Mouse (Mus musculus) left cerebral cortex, postnatal 25 days (tissue): ENCODE data around the gene Dnase2b. TPM values are rescaled to one million over a fixed set of nuclear protein-coding genes. Genes with fewer than 3 reads are reported as not detected.
A peak's percentile ranks its signal among the peaks of the same experiment; 100 is the strongest.

Source experiments
- DNase-seq, 2 experiments: peaks; one replicate each; pipeline ENCODE4 v3.0.0; 2022; ENCODE audit warnings: low spot score in 2 of 2, mixed read lengths in 1 of 2
- intact Hi-C: fragments of 180-260 bp; cut with DNase I; formaldehyde crosslinking; loops from one replicate; pipeline ENCODE4 v1.15.1; 2025
- total RNA-seq, 2 experiments: library from RNA; stranded (reverse); gene quantifications; 2 replicates each; pipeline ENCODE4 v1.2.3; 2021

Gene Dnase2b
- total RNA-seq, 2 experiments from 2014 or later, result not detected

DNA sequence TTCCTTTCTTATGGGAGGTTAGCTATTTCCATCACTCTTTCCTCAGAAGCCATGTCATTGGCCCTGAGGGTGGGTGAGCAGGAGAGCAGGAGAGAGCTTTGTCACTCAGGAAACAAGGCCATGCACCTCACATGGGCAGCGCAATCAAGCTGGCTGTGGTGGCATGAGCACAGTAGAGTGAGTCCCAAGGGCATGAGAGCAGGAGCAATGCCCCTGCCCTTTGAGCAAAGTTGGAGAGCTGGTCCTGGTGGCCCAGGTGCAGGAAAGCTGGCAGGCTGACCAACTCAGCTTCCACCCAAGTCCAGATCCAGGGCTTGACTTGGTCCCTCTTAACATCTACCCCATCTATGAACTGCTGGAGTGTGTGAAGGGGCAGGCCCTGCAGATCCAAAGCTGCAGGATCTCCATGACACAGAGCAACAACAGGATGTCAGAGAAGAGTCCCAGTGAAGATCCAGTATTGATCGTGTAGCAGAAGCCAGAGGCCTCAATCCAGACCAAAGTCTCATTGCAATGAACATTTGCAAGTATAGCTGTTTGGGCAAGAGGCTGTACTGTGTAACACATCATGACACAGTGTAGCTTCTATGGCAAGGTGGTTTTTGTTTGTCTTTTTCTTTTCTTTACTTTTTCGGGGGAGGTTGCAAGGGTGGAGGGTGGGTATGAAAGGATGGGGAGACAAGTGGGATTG is 35.2 kb downstream of the Dnase2b start:
- no peak for DNase-seq
- intact Hi-C loops, result no loop called here

DNA sequence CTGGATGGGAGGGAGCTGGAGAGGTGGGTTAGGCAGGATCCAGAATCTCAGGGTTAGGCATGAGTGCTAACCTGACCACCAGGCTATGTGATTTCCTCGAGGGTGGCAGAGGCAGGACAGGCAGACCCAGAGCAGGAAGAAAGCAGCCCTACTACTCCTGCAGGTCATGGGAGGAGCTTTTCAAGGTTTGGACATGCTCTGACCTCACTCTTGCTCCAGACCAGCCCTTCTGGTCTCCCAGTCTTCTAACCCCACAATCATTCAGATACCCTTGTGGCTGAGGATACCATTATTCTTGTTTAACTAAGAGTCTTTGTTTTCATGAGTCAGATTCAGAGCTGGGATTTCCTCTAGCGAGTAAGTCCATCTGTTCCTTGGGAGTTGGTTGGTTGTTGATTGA is 37.8 kb downstream of the Dnase2b start:
- DNase-seq, result no peak
- intact Hi-C loops, result no loop called here

DNA sequence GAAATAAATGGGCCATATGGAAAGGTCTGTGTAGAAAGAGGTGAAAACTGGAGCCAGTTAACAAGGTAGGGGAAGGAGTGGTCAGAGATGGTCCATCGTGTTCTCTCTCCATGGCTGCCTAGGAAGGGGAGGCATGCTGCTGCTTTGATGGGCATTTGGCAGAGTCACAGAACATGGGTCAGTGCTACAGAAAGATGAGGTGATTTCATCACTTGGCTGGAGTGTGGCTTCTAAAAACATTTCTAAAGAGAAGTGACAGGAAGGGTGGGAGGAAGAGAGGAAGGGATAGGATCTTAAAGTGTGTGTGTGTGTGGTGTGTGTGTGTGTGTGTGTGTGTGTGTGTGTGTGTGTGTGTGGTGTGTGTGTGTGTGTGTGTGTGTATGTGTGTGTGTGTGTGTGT is 44.1 kb downstream of the Dnase2b start:
- no peak for DNase-seq
- intact Hi-C loops, result no loop called here

DNA sequence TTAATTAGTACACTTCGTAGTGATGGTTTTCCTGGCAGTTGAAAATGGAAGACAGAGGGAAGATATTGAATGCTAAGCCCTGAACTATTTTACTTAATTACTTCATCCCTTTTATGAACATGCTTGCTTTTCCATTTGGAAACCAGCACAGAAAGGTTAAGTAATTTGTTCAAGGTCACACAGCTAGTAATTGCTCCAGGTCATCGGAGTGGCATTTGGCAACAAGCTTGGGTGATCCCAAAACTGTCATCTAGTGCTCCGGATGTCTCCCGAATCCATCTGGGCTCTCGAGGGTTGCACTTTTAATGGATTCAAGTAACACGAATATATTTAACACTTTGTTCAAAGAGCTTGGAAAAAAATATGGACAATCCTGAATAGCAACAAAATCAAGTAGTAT is 44.5 kb downstream of the Dnase2b start:
- intact Hi-C loops, result no loop called here

DNA sequence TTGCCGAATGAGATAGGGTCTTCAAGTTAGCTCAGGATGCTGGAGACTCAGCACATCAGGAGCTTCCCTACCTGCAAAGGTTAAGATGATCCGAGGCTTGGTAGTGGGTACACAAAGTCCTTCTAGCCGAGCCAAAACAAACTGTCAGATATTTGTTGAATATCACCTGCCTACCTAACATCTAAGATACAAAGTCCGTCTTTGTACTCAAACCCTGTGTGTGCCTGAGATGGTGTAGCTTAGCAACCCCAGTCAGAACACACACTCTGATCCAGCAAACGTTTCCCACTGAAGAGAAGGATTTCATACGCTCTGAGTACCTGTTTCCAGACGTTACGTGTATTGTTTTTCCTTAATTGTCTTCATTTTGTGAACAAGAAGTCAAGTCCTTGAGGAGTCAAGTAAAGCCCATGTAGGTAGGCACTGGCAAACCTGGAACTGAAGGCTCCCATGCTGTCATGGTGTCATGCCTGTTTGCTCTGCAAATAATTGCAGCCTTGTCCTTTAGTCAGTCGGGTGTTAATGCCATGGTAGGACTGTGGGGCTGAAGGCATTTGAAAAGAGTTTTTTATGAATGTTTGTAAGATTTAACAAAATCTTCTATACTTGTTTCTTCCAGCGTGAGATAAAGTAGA is 45.1 kb downstream of the Dnase2b start, which contains the start of gene Uox:
TSS of gene Uox (plus strand) at position 279 of the 635 bp plus-strand sequence.
- intact Hi-C loops, result no loop called here
- DNase-seq, result no peak

More for the DNA sequence above, 44.5 kb downstream of the Dnase2b start:
- DNase-seq, result no peak

- DNase-seq, result no peak
- intact Hi-C loops, result loop anchor here (10.0 kb wide), 2 partner anchors 145 to 345 kb away; no protein-coding TSS in a partner anchor
These were observed 45.8 kb downstream of the Dnase2b start for GRCm38 (mm10) chr3:146569594-146569993.

GRCm38 (mm10) chr3:146567884-146568530 is 47.4 kb downstream of the Dnase2b start:
- peak; percentile 13 to 76 for DNase-seq
- intact Hi-C loops, result loop anchor here (1.0 to 10.0 kb wide), 3 partner anchors 119 to 347 kb away; no protein-coding TSS in a partner anchor

GRCm38 (mm10) chr3:146567366-146567765 is 48.0 kb downstream of the Dnase2b start:
- intact Hi-C loops, result loop anchor here (1.0 to 10.0 kb wide), 3 partner anchors 120 to 347 kb away; no protein-coding TSS in a partner anchor
- peak in 1 of 2 experiments; percentile 7 for DNase-seq

GRCm38 (mm10) chr3:146565065-146565411 is 50.4 kb downstream of the Dnase2b start:
- intact Hi-C loops, result loop anchor here (2.0 to 10.0 kb wide), 4 partner anchors 56 to 350 kb away; no protein-coding TSS in a partner anchor
- DNase-seq, result no peak

GRCm38 (mm10) chr3:146564268-146565064 is 50.9 kb downstream of the Dnase2b start:
- DNase-seq, result peak; percentile 87 to 89
- intact Hi-C loops, result loop anchor here (2.0 to 10.0 kb wide), 5 partner anchors 56 to 350 kb away; no protein-coding TSS in a partner anchor

GRCm38 (mm10) chr3:146562936-146563335 is 52.5 kb downstream of the Dnase2b start:
- intact Hi-C loops, result loop anchor here (5.0 to 10.0 kb wide), 3 partner anchors 152 to 352 kb away; no protein-coding TSS in a partner anchor
- DNase-seq, result no peak

GRCm38 (mm10) chr3:146557507-146557906 is 57.9 kb downstream of the Dnase2b start:
- intact Hi-C loops, result no loop called here
- peak; percentile 19 to 59 for DNase-seq

GRCm38 (mm10) chr3:146556567-146556966 is 58.8 kb downstream of the Dnase2b start:
- intact Hi-C loops, result no loop called here
- no peak for DNase-seq

DNA sequence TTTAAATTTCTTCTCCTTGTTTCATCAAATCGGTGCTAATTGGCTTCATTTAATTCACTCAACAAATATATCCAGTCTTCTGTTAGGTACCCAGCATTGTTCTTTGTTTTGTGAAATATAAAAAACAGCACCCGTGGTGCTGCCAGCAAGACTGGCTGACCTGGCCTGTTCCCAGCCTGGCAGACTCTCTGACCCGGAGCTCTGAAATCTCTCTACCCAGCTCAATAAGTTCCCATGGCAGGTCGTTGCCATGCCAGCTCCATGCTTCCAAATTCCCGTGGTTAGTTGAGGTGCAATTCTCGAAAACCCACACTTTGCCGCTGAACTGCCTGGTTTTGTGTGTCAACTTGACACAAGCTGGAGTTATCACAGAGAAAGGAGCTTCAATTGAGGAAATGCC is 60.6 kb downstream of the Dnase2b start:
- intact Hi-C loops, result no loop called here
- no peak for DNase-seq

- DNase-seq, result no peak
- intact Hi-C loops, result no loop called here
These were observed 71.8 kb downstream of the Dnase2b start for GRCm38 (mm10) chr3:146543632-146544031.

DNA sequence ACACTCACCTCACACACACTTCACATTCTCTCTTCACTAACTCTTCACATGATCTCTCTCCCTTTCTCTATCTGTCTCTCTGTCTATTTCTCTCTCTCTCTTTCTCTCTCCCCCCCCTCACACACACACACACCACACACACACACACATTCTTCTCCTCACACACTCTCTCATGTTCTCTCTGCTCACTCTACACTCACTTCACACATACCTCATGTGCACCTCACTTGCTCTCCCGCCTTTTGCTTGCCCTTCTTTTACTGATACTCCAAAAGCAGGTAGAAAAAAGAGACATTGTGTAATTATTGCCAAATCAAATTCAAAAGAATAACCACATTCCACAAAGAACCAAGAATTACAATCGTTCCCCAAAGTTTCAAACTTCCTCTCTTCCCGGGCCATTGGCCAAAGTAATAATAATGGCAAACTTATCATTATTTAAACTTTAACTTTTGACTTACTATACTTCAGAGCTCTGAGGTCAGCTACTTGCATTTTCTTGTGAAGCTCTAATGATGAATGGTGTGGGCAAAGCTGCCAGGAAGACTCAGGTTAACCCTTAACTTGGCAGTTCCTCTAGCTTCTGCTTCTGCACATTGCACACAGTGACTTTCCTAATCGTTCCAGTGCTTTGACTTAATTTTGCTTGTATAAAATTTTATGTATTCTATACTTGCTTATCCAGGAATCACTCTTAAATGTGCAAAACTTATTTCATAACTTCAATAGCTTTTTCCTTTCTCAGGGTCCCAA is 74.7 kb downstream of the Dnase2b start:
- no peak for DNase-seq
- intact Hi-C loops, result no loop called here

GRCm38 (mm10) chr3:146534986-146535385 is 80.4 kb downstream of the Dnase2b start:
- DNase-seq, result no peak
- intact Hi-C loops, result no loop called here
